Mouse (Mus musculus): Measurements from ENCODE around the gene Sept4. TPM values are rescaled to one million over a fixed set of nuclear protein-coding genes. Genes with fewer than 3 reads are reported as not detected.

The Sept4 gene
- total RNA-seq, 2 experiments from 2014 or later, result 156 to 175 TPM

GRCm38 (mm10) chr11:87592354-87592695, 23.6 kb downstream of the Sept4 start:
- peak overlapping the region; percentile 93 for H3K27ac ChIP-seq
- peak; percentile 16 for TF ChIP-seq CTCF (IDR thresholded peaks at IDR 0.05)
- peak overlapping the region; percentile 81 for H3K4me3 ChIP-seq
- intact Hi-C loops (cut with DNase I), result no loop called here
- no peak for DNase-seq (ENCODE audit: extremely low spot score in 1 of 2, low spot score in 2 of 2)

DNA sequence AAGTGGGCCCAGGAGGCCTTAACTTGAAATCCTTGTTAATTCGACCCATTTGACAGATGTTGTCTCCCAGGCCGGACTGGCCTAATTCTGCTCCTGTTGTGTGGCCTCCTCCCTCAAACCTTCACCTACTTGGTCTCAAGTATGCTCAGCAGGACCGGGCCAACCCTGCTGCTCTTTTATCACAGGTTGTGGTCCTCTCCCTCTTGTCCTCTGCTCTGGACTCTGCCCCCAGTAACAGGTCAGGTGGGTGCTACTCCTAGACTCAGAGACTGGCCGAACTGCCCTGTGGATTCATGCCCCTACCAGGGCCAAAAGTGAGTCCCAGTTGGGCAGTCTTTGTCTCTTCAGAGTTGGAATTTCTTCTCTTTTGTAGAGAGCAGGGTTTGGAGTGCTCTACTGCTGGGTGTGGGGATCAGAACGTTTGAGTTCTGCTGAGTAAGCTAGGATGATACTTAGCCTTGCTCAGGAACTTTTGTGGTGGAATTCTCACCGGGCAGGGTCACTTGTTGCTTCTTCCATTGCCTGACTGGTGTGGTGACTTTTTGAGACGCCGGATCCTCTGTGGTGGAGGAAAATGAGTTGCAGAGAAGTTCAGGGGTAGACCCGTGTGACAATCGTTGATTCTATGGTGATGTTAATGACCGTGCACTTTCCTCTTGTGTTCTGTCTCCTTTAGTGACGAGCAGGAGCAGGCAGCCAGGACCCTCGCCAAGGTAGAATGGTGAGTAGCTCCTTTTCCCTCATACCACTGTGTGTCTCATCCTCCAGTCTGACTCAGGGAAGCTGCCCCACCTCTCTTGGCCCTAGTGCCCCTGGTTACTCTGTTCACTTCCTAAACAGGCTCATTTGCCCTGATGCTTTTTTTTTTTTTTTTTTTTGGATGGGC, 24.3 kb downstream of the Sept4 start:
- intact Hi-C loops (cut with DNase I), result no loop called here

DNA sequence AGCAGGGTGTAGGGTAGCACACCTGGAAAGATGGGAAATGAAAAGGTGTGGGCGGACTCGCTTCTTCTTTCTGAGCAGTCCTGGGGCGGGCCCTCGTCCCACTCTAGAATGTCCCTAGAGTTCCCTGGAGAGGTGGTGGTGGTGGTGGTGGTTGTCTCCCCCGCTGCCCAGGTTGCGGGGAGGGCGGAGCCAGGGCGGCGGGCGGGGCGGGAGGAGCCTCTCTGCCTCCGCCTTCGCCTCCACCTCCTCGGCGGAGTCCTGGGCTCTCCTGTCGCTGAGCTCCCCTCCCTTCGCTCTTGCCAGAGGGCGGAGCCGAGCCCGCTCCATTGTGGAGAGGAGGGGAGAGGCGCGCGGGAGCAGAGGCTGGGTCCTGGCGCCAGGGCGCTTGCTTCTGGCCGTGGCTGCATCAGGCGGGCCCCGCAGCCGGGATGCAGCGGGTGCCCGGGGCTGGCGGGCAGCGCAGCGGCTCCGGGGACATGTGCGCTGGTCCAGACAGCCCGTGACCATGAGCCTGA, 26.7 kb downstream of the Sept4 start:
- Histone ChIP-seq H3K4me3 (peak overlapping the region; percentile 64), H3K27ac (peak overlapping the region; percentile 91)
- intact Hi-C loops (cut with DNase I), result loop anchor here (5.0 kb wide), 1 partner anchor 167 kb away; the partner anchor contains the start of gene Tspoap1
- TF ChIP-seq CTCF (IDR thresholded peaks at IDR 0.05), result no peak
- peak; percentile 83 to 88 for DNase-seq (ENCODE audit: extremely low spot score in 1 of 2, low spot score in 2 of 2)

More for the DNA sequence above, 24.3 kb downstream of the Sept4 start:
- Histone ChIP-seq H3K27ac (peak overlapping the region; percentile 93), H3K4me3 (peak overlapping the region; percentile 81)
- no peak for TF ChIP-seq CTCF (IDR thresholded peaks at IDR 0.05)
- DNase-seq (ENCODE audit: extremely low spot score in 1 of 2, low spot score in 2 of 2), result no peak

DNA sequence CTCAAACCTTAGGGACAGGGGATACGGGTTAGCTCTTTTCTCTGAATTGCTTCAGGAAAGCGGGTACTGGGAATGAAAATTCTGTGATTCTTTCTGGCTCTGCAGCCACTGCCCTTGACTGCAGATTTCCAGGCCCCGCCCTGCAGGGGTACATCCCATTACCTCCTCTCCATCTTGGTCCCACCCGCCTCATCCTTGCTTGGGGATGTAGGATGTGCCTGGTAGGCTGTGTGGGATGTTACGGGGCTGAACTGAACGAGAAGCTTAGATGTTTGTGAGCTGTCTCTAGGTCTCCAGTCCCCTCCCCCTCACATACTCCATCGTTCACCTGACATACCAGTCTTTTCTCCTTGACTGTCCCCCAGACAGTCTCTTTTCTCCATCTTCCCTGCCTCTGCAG, 27.3 kb downstream of the Sept4 start:
- intact Hi-C loops (cut with DNase I), result loop anchor here (5.0 kb wide), 1 partner anchor 166 kb away; the partner anchor contains the start of gene Tspoap1
- Histone ChIP-seq H3K27ac (peak overlapping the region; percentile 91), H3K4me3 (peak overlapping the region; percentile 64)
- TF ChIP-seq CTCF (IDR thresholded peaks at IDR 0.05), result no peak
- no peak for DNase-seq (ENCODE audit: extremely low spot score in 1 of 2, low spot score in 2 of 2)

- no peak; the same call in 1 of the 2 replicates for TF ChIP-seq CTCF (IDR thresholded peaks at IDR 0.05)
- intact Hi-C loops (cut with DNase I), result loop anchor here (5.0 kb wide), 1 partner anchor 166 kb away; the partner anchor contains the start of gene Tspoap1
- H3K27ac ChIP-seq, result peak overlapping the region; percentile 91; the same call in 1 of the 2 replicates
- peak overlapping the region; percentile 64 for H3K4me3 ChIP-seq
- DNase-seq (ENCODE audit: extremely low spot score in 1 of 2, low spot score in 2 of 2), result no peak
Observed at GRCm38 (mm10) chr11:87596492-87596891, 27.8 kb downstream of the Sept4 start.

- peak overlapping the region; percentile 64; the same call in 1 of the 2 replicates for H3K4me3 ChIP-seq
- no peak for DNase-seq (ENCODE audit: extremely low spot score in 1 of 2, low spot score in 2 of 2)
- TF ChIP-seq CTCF (IDR thresholded peaks at IDR 0.05), result no peak
- intact Hi-C loops (cut with DNase I), result loop anchor here (5.0 kb wide), 1 partner anchor 165 kb away; the partner anchor contains the start of gene Tspoap1
- H3K27ac ChIP-seq, result no peak overlapping the region; the same call in 1 of the 2 replicates
Observed at GRCm38 (mm10) chr11:87597061-87597460, 28.4 kb downstream of the Sept4 start.

- intact Hi-C loops (cut with DNase I), result loop anchor here (5.0 kb wide), 1 partner anchor 163 kb away; the partner anchor contains the start of gene Tspoap1
- H3K4me3 ChIP-seq, result no peak overlapping the region
- no peak overlapping the region for H3K27ac ChIP-seq
- no peak for DNase-seq (ENCODE audit: extremely low spot score in 1 of 2, low spot score in 2 of 2)
- TF ChIP-seq CTCF (IDR thresholded peaks at IDR 0.05), result no peak
Observed at GRCm38 (mm10) chr11:87599395-87600089, 30.8 kb downstream of the Sept4 start.

- TF ChIP-seq CTCF (IDR thresholded peaks at IDR 0.05), result no peak
- DNase-seq (ENCODE audit: extremely low spot score in 1 of 2, low spot score in 2 of 2), result no peak
- intact Hi-C loops (cut with DNase I), result no loop called here
- Histone ChIP-seq H3K27ac (no peak overlapping the region), H3K4me3 (no peak overlapping the region)
Observed at GRCm38 (mm10) chr11:87600322-87600853, 31.7 kb downstream of the Sept4 start.

DNA sequence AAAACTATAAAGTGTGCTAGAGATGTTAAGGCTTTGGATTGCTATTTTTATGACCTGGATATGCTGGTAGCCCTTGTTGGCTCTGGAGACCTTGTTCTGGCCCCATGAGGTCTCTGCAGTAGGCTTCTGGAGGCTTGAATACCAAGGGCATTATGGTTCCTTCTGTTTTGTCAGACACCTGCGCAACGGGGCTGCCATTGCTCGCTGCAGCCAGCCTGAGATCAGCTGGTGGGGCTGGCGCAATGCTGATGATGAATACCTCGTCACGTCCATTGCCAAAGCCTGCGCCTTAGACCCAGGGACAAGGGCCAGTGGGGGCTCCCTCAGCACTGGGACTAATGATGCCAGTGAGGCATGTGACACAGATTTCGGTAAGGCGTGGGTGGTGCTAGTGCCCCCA, 33.5 kb downstream of the Sept4 start:
- H3K27ac ChIP-seq, result no peak overlapping the region
- TF ChIP-seq CTCF (IDR thresholded peaks at IDR 0.05), result no peak
- H3K4me3 ChIP-seq, result no peak overlapping the region
- intact Hi-C loops (cut with DNase I), result no loop called here
- DNase-seq (ENCODE audit: extremely low spot score in 1 of 2, low spot score in 2 of 2), result no peak

- intact Hi-C loops (cut with DNase I), result no loop called here
- no peak for DNase-seq (ENCODE audit: extremely low spot score in 1 of 2, low spot score in 2 of 2)
- Histone ChIP-seq H3K27ac (no peak overlapping the region), H3K4me3 (no peak overlapping the region)
- TF ChIP-seq CTCF (IDR thresholded peaks at IDR 0.05), result no peak
Observed at GRCm38 (mm10) chr11:87603571-87603970, 34.9 kb downstream of the Sept4 start.

DNA sequence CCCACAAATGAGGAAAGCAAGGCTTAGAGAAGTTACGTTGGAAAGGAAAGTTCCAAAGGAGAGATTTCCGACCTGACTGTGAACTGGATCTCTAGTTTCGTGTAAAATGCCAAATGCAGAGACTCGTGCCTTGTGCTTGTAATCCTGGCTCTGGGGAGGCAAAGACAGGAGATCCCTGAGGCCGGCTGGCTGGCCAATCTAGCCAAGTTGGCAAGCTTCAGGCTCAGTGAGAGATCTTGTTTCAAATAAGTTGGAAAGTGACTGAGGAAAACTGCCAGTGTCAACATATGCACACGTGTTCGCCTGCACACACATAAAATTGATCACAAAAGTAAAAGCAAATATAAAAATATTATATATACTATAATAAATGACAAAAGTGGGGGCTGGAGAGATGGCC, 40.6 kb downstream of the Sept4 start:
- no peak for DNase-seq (ENCODE audit: extremely low spot score in 1 of 2, low spot score in 2 of 2)
- intact Hi-C loops (cut with DNase I), result no loop called here
- H3K27ac ChIP-seq, result no peak overlapping the region
- TF ChIP-seq CTCF (IDR thresholded peaks at IDR 0.05), result no peak
- no peak overlapping the region for H3K4me3 ChIP-seq
